Mouse (Mus musculus): ENCODE data around the gene Otud3. TPM values are rescaled to one million over a fixed set of nuclear protein-coding genes. Genes with fewer than 3 reads are reported as not detected.

The Otud3 gene
- total RNA-seq, 2 experiments from 2014 or later = 12.3 to 13.1 TPM

DNA sequence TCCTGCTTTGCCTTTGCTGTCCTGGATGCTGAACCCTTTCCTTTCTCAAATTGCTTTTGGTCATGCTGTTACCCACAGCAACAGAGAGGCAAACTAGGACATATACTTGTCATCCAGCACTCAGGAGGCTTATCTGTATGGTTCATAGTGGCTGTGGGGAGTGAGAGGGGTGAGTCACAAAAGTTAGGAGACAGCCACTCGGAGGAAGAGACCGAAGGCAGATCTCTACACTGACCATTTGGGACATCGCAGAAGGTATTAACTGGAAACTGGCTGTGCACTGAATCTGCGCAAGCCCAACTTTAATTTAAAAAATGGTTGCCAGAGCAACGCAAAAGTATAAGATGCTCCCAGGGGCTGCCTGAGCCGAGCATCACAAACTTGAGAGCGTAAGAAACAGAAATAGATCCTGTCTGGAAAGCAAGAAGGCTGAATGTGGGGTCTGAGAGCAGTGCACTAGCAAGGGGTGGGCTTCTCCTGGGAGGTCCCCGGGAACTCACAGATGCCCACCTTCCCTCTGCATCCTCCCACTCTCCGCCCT, 58.6 kb downstream of the Otud3 start:
- peak in 1 of 2 experiments; percentile 8 for DNase-seq (ENCODE audit: low spot score in 2 of 2)

DNA sequence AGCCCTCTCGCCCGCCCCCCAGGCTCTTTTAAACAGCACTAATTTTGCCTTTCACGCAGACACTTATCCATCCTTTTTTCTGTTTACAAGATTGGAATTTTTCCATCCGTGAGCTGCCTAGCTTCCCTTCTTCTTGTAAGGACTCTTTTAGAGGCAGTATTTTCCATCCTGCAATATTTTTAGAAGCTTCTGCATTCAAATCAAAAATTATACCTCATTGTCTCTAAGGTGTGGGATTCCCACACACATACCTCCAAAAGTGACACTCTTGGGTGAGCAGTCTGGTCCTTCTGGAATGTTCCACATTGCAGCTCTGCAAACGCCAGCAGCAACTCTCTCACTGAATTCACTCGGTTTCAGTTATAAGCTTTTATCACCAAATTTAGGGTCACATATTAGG, 60.8 kb downstream of the Otud3 start:
- DNase-seq (ENCODE audit: low spot score in 2 of 2) = no peak

DNA sequence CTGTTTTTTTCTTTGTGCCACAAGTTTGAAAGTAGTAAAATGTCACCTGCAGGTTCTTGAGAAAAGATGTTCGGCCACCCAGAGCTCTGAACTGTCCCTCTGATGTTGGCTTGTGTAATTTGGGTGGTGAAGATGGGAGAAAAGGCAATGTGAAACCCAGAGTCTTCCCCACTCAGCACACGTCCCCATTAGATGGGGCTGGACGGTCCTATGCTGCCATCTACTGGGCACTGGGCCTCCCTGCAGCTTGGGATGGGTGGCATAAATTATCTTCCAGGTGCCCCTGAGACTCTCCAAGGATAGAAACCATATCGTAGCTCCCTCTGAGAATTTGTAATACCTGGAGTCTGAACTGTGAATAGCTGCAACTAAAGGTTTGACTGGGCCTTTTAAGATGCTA, 62.3 kb downstream of the Otud3 start:
- peak; percentile 88 to 90 for DNase-seq (ENCODE audit: low spot score in 2 of 2)

Other genes with a start within 250 kb of the Otud3 start
- gene Pla2g2c, start 189.2 kb downstream of the Otud3 start, total RNA-seq (2021) = not detected
- gene Ubxn10, start 176.8 kb downstream of the Otud3 start, total RNA-seq (2021) = 1 to 10 TPM; 1.7 to 2.1 TPM
- gene Pla2g2f, start 156.3 kb downstream of the Otud3 start, total RNA-seq (2021) = not detected
- gene Pla2g2d, start 138.2 kb downstream of the Otud3 start, total RNA-seq (2021) = not detected
- gene Pla2g5, start 50.5 kb downstream of the Otud3 start, total RNA-seq (2021) = 1 to 10 TPM in 1 of 2 experiments, under 1 TPM in 1; 0.65 to 2.1 TPM
- not detected for gene Gm13030, start 40.0 kb downstream of the Otud3 start, total RNA-seq (2021)
- not detected for gene Pla2g2e, start 36.0 kb downstream of the Otud3 start, total RNA-seq (2021)
- gene Rnf186, start 53.2 kb upstream of the Otud3 start, total RNA-seq (2021) = not detected
- 1 to 10 TPM; 1.5 to 1.8 TPM for gene Tmco4, start 58.9 kb upstream of the Otud3 start, total RNA-seq (2021)
- gene Htr6, start 161.6 kb upstream of the Otud3 start, total RNA-seq (2021) = 1 to 10 TPM; 5.4 to 6.5 TPM
- gene Nbl1, start 179.0 kb upstream of the Otud3 start, total RNA-seq (2021) = 10 to 100 TPM; 64.4 to 83.9 TPM
- gene Minos1, start 217.2 kb upstream of the Otud3 start, total RNA-seq (2021) = 100 to 1,000 TPM; 206 to 208 TPM

Data from layer of hippocampus, postnatal 10 days (tissue).